Mouse (Mus musculus) CH12.LX (cell line): ENCODE measurements around the gene Dtnbp1. TPM values are rescaled to one million over a fixed set of nuclear protein-coding genes. Genes with fewer than 3 reads are reported as not detected.

ENCODE experiments used
- DNase-seq: peaks from one replicate; pipeline ENCODE4 v3.0.0-alpha.2; 2013; ENCODE audit errors: extremely low read depth
- H3K27ac ChIP-seq: 2 replicates; pipeline ENCODE4 v1.5.1; 2012; ENCODE audit warnings: low read depth, mild to moderate bottlenecking, control low read depth, moderate library complexity; ENCODE audit not compliant: insufficient read depth
- H3K27me3 ChIP-seq: replicated peaks from 2 replicates; pipeline ENCODE3; 2012; ENCODE audit warnings: inconsistent platforms
- H3K36me3 ChIP-seq, 2 experiments: replicated peaks in 1 of 2; 2 replicates each; pipeline versions ENCODE3 to v1.6.1; 2012; ENCODE audit warnings: inconsistent platforms in 1 of 2, low read length in 1 of 2, mild to moderate bottlenecking in 1 of 2, mixed read lengths in 1 of 2, moderate library complexity in 1 of 2; ENCODE audit not compliant: control insufficient read depth in 1 of 2, insufficient read depth in 1 of 2
- H3K4me1 ChIP-seq, 2 experiments: 2 replicates each; pipeline ENCODE4 v1.6.1; 2012; ENCODE audit warnings: inconsistent platforms in 1 of 2, moderate library complexity in 1 of 2; ENCODE audit not compliant: insufficient read depth in 2 of 2, control insufficient read depth in 1 of 2
- H3K4me2 ChIP-seq: 2 replicates; pipeline ENCODE4 v1.6.1; 2012; ENCODE audit warnings: low read depth, mild to moderate bottlenecking, control low read depth; ENCODE audit not compliant: poor library complexity, insufficient read depth, severe bottlenecking
- H3K4me3 ChIP-seq, 3 experiments: fragments of 150-350 bp in 1 of 3; sonication (generic) in 1 of 3; replicated peaks in 1 of 3; 2 replicates each; pipeline versions ENCODE3 to v1.5.1; 2011 to 2012; ENCODE audit warnings: low read depth in 2 of 3, low read length in 2 of 3, mild to moderate bottlenecking in 2 of 3, moderate library complexity in 2 of 3, control low read depth in 1 of 3, improper control_type of control experiment in 1 of 3, inconsistent platforms in 1 of 3, mixed read lengths in 1 of 3; ENCODE audit not compliant: poor library complexity in 1 of 3
- H3K79me2 ChIP-seq: replicated peaks from 2 replicates; pipeline ENCODE4 v1.6.1; 2012; ENCODE audit warnings: mild to moderate bottlenecking, moderate library complexity; ENCODE audit not compliant: control insufficient read depth, poor library complexity, insufficient read depth, severe bottlenecking; ENCODE audit errors: extremely low read depth
- H3K9ac ChIP-seq: 2 replicates; pipeline ENCODE4 v1.6.1; 2012; ENCODE audit warnings: low read depth, mild to moderate bottlenecking, control low read depth, moderate library complexity; ENCODE audit not compliant: insufficient read depth
- H3K9me3 ChIP-seq: replicated peaks from 2 replicates; pipeline ENCODE3; 2012; ENCODE audit warnings: low read length, inconsistent platforms, mixed read lengths
- BHLHE40 ChIP-seq: IDR thresholded peaks from 2 replicates; pipeline ENCODE4 v1.6.1; 2011; ENCODE audit warnings: mild to moderate bottlenecking, low read depth, low read length, improper control_type of control experiment
- CHD2 ChIP-seq: IDR thresholded peaks from 2 replicates; pipeline ENCODE4 v1.6.1; 2011; ENCODE audit warnings: low read length, improper control_type of control experiment
- EP300 ChIP-seq: IDR thresholded peaks from 2 replicates; pipeline ENCODE4 v1.6.1; 2011; ENCODE audit warnings: low read length, improper control_type of control experiment
- HCFC1 ChIP-seq: IDR thresholded peaks from 2 replicates; pipeline ENCODE4 v1.6.1; 2012; ENCODE audit warnings: low read depth, mild to moderate bottlenecking, inconsistent platforms, low read length, improper control_type of control experiment
- IRF4 ChIP-seq: IDR thresholded peaks from 2 replicates; pipeline ENCODE4 v1.6.1; 2014; ENCODE audit warnings: low read depth, mild to moderate bottlenecking, inconsistent platforms, low read length, improper control_type of control experiment
- JUND ChIP-seq: conservative IDR thresholded peaks from 2 replicates; pipeline ENCODE4 v1.6.1; 2011; ENCODE audit warnings: low read depth, low read length, improper control_type of control experiment
- KAT2A ChIP-seq: IDR thresholded peaks from 2 replicates; pipeline ENCODE4 v1.6.1; 2012; ENCODE audit warnings: low read length, improper control_type of control experiment, inconsistent platforms; ENCODE audit not compliant: insufficient replicate concordance
- MYC ChIP-seq: IDR thresholded peaks from 2 replicates; pipeline ENCODE4 v1.6.1; 2011; ENCODE audit warnings: low read depth, mild to moderate bottlenecking, improper control_type of control experiment, low read length
- NELFE ChIP-seq: IDR thresholded peaks from 2 replicates; pipeline ENCODE4 v1.6.1; 2011; ENCODE audit warnings: low read depth, low read length, improper control_type of control experiment
- NRF1 ChIP-seq: IDR thresholded peaks from 2 replicates; pipeline ENCODE4 v1.6.1; 2014; ENCODE audit warnings: low read depth, mild to moderate bottlenecking, inconsistent platforms, low read length, improper control_type of control experiment, moderate library complexity
- PAX5 ChIP-seq: IDR thresholded peaks from 2 replicates; pipeline ENCODE4 v1.6.1; 2012; ENCODE audit warnings: low read length, inconsistent platforms, mixed read lengths
- POLR2A ChIP-seq: IDR thresholded peaks from 2 replicates; pipeline ENCODE4 v1.6.1; 2011; ENCODE audit warnings: low read depth, mild to moderate bottlenecking, improper control_type of control experiment, low read length
- POLR2AphosphoS2 ChIP-seq: IDR thresholded peaks from 2 replicates; pipeline ENCODE4 v1.6.1; 2011; ENCODE audit warnings: low read depth, low read length, improper control_type of control experiment
- RAD21 ChIP-seq: IDR thresholded peaks from 2 replicates; pipeline ENCODE4 v1.6.1; 2011; ENCODE audit warnings: low read depth, mild to moderate bottlenecking, low read length, improper control_type of control experiment, moderate library complexity
- RCOR1 ChIP-seq: conservative IDR thresholded peaks from 2 replicates; pipeline ENCODE4 v1.6.1; 2012; ENCODE audit warnings: low read depth, mild to moderate bottlenecking, inconsistent platforms, low read length, improper control_type of control experiment
- USF1 ChIP-seq: IDR thresholded peaks from 2 replicates; pipeline ENCODE4 v1.6.1; 2014; ENCODE audit warnings: low read depth, mild to moderate bottlenecking, inconsistent platforms, low read length, improper control_type of control experiment
- ZC3H11A ChIP-seq: IDR thresholded peaks from 2 replicates; pipeline ENCODE4 v1.6.1; 2012; ENCODE audit warnings: low read depth, mild to moderate bottlenecking, inconsistent platforms, low read length, improper control_type of control experiment
- ZKSCAN1 ChIP-seq: IDR thresholded peaks from 2 replicates; pipeline ENCODE4 v1.6.1; 2012; ENCODE audit warnings: low read depth, inconsistent platforms, low read length, improper control_type of control experiment, borderline replicate concordance
- ZNF384 ChIP-seq: IDR thresholded peaks from 2 replicates; pipeline ENCODE4 v1.6.1; 2012; ENCODE audit warnings: low read depth, low read length, improper control_type of control experiment, inconsistent platforms
- dilution Hi-C: fragments of 300-500 bp; cut with MboI; formaldehyde crosslinking; loops from 2 replicates; pipeline ENCODE4 v1.14.3; 2020; ENCODE audit warnings: low sequenced_read_pairs; ENCODE audit not compliant: extremely low pct_unique_long_range_greater_than_20kb, extremely low pct_ligation_motif_present
- in situ Hi-C: fragments of 300-500 bp; cut with MboI; formaldehyde crosslinking; loops from 3 replicates; pipeline ENCODE4 v1.14.3; 2019; ENCODE audit warnings: low sequenced_read_pairs, low pct_ligation_motif_present, low pct_unique_long_range_greater_than_20kb, mixed read lengths
- polyA plus RNA-seq: library from polyadenylated mRNA; unstranded; fragments of >175 nt; gene quantifications from 2 replicates; pipeline ENCODE4 v1.2.1, GENCODE M21; 2012; ENCODE audit warnings: low read depth; ENCODE audit not compliant: insufficient read length
- total RNA-seq, 2 experiments: library from RNA; depleted of rRNA; stranded (reverse); fragments of 300-350 nt in 1 of 2; fragments of >200 nt in 1 of 2; gene quantifications; 2 replicates each; pipeline ENCODE4 v1.2.3; 2012 to 2014

The Dtnbp1 gene
- total and polyA plus RNA-seq, 3 experiments: 32.4 to 69.2 (median 35.9) TPM

GRCm38 (mm10) chr13:44903416-44903815, 98.5 kb downstream of the Dtnbp1 start:
- Histone ChIP-seq H3K27ac (no peak overlapping the region), H3K79me2 (no peaks in the 10 kb centered on the region), H3K9me3 (no peaks in the 10 kb centered on the region), H3K27me3 (no peaks in the 10 kb centered on the region), H3K4me2 (no peak overlapping the region), H3K9ac (no peak overlapping the region), H3K36me3 (peaks cover 28 to 82% of the 10 kb centered on the region in 2 experiments), H3K4me3 (no peak overlapping the region), H3K4me1 (peaks cover 5 to 21% of the 10 kb centered on the region in 2 experiments; a peak in 3 of 4 replicates)
- dilution Hi-C loops: no loop called here
- in situ Hi-C loops: no loop called here
- DNase-seq: no peak
- TF ChIP-seq ZKSCAN1 (no peak), ZNF384 (no peak), EP300 (no peak), PAX5 (no peak), ZC3H11A (no peak), NRF1 (no peak), JUND (no peak), BHLHE40 (no peak), HCFC1 (no peak), POLR2AphosphoS2 (no peak), CHD2 (no peak), USF1 (no peak), POLR2A (no peak), RAD21 (no peak)
- TF ChIP-seq, all 38 proteins: peak for 0

- Histone ChIP-seq H3K4me3 (no peak overlapping the region), H3K9ac (no peak overlapping the region), H3K4me1 (peaks cover 2 to 13% of the 10 kb centered on the region in 2 experiments; a peak in 2 of 4 replicates), H3K27me3 (no peaks in the 10 kb centered on the region), H3K4me2 (no peak overlapping the region), H3K79me2 (no peaks in the 10 kb centered on the region), H3K9me3 (no peaks in the 10 kb centered on the region), H3K36me3 (peaks cover 20 to 82% of the 10 kb centered on the region in 2 experiments), H3K27ac (no peak overlapping the region)
- in situ Hi-C loops: no loop called here
- dilution Hi-C loops: no loop called here
- no peak for TF ChIP-seq IRF4
- no peak for TF ChIP-seq POLR2AphosphoS2
- TF ChIP-seq RCOR1: no peak
- no peak for TF ChIP-seq MYC
- TF ChIP-seq KAT2A: no peak
- no peak for TF ChIP-seq RAD21
- no peak for TF ChIP-seq NELFE
- TF ChIP-seq NRF1: no peak
- DNase-seq: no peak
These were observed 99.6 kb downstream of the Dtnbp1 start for GRCm38 (mm10) chr13:44902299-44902698.
